Mouse (Mus musculus): ENCODE data around the gene Fam120a.

- TF ChIP-seq GATA1 (IDR thresholded peaks at IDR 0.05; ENCODE audit: low read length) (no peak), TAL1 (IDR thresholded peaks at IDR 0.05; ENCODE audit: low read length) (no peak)
Observed at GRCm38 (mm10) chr13:48948951-48949350, 18.9 kb downstream of the Fam120a start.

Measured in erythroblast, embryonic 14.5 days (primary cell).